Mouse (Mus musculus): ENCODE results near the gene Cd59b. TPM values are rescaled to one million over a fixed set of nuclear protein-coding genes. Genes with fewer than 3 reads are reported as not detected.
"Not testable (repeated sequence)": the region's sequence is repeated elsewhere in the genome, so short reads cannot be mapped to it uniquely, and the experiment has no call there.

The Cd59b gene
- polyA plus RNA-seq, 1 experiment from 2014 or later = 3.5 TPM

DNA sequence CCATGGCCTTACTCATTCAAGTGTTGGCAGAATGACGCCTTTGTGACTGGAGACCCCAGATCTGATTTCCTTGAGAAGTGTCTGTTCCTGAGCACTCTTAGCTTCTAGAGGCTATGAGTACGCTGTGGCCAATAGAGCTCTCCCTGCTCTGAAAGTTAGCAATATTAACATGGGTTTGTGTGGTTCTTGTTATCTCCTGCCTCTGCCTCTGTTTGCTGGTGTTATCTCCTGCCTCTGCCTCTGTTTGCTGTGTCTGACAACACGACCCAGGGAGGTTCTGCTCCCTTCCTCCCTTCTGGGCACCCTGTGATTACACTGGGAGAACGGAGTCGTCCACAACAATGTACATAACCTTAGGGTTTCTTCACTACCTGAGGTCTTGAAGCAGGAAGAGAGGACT lies 8.6 kb downstream of the Cd59b start:
- WGBS = 83% methylated on average over 5 of the region's 5 CpGs
- H3K27ac ChIP-seq (replicated peaks); H3K9me3 ChIP-seq; H3K27me3 ChIP-seq; H3K4me2 ChIP-seq; H3K4me3 ChIP-seq; H3K36me3 ChIP-seq; H3K4me1 ChIP-seq (replicated peaks); H3K9ac ChIP-seq; ATAC-seq (ENCODE audit: low FRiP score, low read depth): not testable (repeated sequence)

DNA sequence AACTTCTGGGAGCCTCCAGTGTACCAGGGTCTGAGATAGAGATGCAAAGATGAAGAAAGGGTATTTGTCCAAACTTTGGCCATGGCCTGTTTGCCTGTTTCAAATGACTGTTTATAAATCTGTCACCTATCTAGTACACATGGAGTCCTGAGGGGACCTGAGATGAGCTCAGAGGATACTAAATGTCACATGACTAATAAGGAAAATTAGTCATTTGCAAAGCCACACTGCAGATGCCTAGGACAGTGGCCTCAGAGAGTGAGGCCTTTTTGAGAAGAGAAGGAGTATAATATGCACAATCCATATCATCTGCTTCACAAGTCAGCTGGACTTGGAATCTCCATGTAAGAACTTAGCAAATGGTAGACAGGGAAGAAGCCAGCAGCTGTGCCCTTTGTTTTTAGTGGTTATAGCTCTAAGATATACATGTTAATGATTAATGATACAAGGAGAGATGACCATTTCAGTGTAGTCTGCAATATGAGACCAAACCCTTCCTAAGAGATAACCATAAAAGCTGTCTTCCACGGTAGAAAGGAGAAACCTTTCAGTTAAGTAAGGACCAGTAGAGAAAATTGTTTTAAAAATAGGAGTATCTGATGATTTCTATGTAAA lies 11.9 kb downstream of the Cd59b start:
- H3K27me3 ChIP-seq; H3K4me1 ChIP-seq (replicated peaks); H3K9me3 ChIP-seq; H3K27ac ChIP-seq (replicated peaks); H3K36me3 ChIP-seq; H3K9ac ChIP-seq; ATAC-seq (ENCODE audit: low FRiP score, low read depth); H3K4me2 ChIP-seq; H3K4me3 ChIP-seq: not testable (repeated sequence)
- WGBS = no CpG with 5 or more reads among the region's 1 CpGs

DNA sequence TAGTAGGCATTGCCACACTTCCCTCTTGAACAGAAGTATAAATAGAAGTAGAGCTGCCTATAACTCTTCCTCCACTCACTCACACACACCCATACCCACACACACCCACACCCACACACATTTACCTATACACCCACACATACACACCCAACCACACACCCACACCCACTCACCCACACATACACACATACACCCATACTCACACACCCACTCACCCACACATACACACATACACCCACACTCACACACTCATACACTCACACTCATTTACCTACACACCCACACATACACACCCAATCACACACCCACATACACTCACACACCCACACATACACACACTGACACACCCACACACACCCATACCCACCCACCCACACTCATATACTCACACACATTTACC lies 12.8 kb downstream of the Cd59b start:
- Histone ChIP-seq H3K9ac (no peak overlapping the region), H3K36me3 (no peaks in the 10 kb centered on the region), H3K4me1 (replicated peaks) (no peaks in the 10 kb centered on the region), H3K27me3 (no peaks in the 10 kb centered on the region), H3K9me3 (no peaks in the 10 kb centered on the region), H3K4me2 (no peak overlapping the region), H3K27ac (replicated peaks) (no peak overlapping the region), H3K4me3 (no peak overlapping the region)
- ATAC-seq (ENCODE audit: low FRiP score, low read depth) = no peak

DNA sequence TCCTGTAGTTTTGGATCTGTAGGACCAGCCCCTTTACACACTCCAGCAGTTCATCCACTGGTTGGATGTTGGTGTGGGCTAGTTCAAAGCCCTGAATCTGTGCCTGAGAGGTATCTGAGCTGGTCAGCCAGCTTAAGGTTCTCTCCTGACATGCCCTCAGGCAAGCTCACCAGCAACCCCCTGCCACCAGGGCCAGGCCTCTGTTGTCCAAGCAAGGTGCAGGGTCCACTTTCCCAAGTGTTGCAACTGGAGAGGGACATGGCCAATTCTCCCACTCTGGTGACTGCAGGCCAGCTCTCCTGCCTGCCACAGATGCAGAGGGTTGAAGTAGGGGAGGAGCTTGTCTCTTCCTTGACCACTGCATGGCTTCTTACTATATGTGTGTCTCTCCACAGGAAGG lies 14.4 kb downstream of the Cd59b start:
- H3K4me2 ChIP-seq; H3K4me1 ChIP-seq (replicated peaks); H3K27ac ChIP-seq (replicated peaks); H3K36me3 ChIP-seq; H3K4me3 ChIP-seq; ATAC-seq (ENCODE audit: low FRiP score, low read depth); H3K9ac ChIP-seq; H3K9me3 ChIP-seq; H3K27me3 ChIP-seq: not testable (repeated sequence)

DNA sequence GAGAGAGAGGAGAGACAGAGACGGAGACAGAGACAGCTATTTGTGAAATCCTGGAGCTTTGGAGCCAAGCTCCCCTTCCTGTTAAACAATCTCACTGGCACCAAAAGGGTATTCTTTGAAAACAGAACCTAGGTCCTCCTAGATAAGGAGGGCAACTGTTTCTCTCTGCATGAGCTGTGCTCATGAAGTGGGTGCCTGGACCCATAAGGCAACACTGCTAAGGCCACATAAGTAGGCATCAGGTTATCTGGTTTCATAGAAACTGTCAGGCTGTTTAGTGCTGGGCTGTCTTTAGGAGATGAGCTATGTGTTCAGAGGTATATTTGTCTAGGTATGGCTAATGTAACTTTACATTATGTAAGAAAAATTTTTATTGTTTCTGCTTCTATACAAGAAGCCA lies 17.9 kb downstream of the Cd59b start:
- not testable (repeated sequence) for H3K27ac ChIP-seq (replicated peaks); H3K4me1 ChIP-seq (replicated peaks); H3K9ac ChIP-seq; H3K36me3 ChIP-seq; ATAC-seq (ENCODE audit: low FRiP score, low read depth); H3K4me2 ChIP-seq; H3K4me3 ChIP-seq; H3K27me3 ChIP-seq; H3K9me3 ChIP-seq
- WGBS = 92% methylated on average over 1 of the region's 1 CpGs

DNA sequence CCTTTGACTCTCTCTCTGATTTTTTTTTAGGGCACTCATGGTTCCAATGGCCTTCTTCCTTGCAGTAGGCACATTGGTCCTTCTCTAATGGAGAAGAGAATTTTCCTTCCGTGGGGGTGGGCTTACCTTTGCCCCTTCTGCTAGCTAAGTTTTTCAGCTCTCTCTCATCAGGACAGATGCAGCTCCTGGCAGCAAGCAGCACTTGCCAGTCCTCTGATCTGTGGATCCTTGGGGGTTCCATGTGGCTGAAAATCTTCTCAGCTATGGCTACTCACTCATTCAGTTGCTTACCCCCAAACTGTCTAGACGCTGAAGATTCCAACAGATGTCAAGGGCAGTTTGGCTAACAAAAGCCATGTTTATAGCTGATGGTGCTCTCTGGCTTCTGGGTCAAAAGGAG lies 23.7 kb downstream of the Cd59b start:
- Histone ChIP-seq H3K27ac (replicated peaks) (no peak overlapping the region), H3K36me3 (no peaks in the 10 kb centered on the region), H3K27me3 (no peaks in the 10 kb centered on the region), H3K4me3 (no peak overlapping the region), H3K9me3 (no peaks in the 10 kb centered on the region), H3K4me2 (no peak overlapping the region), H3K9ac (no peak overlapping the region), H3K4me1 (replicated peaks) (peaks cover 11% of the 10 kb centered on the region)
- no peak for ATAC-seq (ENCODE audit: low FRiP score, low read depth)
- whole genome bisulfite sequencing = 89% methylated on average over 2 of the region's 2 CpGs

DNA sequence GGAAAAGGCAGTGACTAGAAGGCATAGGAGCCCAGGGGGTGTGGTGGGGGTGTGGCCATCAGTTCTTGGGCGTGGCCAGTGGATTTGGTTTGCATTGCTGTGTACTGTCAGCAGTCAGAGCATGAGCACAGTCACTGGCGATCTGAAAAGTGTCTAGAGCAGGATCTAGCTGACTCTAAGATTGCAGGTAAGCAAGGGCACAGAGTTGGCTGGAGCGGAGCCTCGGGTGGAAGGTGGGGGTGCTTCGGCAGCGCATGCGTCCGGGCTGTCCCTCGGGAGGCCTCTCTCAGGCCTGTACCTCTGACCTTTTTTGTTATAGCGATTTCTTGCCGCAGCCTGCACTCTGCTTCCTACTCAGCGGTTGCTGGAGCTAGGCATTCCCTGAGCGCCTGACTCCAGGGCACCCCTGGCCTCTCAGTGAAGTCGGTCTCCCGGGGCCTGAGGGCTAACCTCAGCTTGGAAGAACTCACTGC lies 26.1 kb downstream of the Cd59b start, which contains the start of gene Cd59a:
Gene Cd59a, plus strand, starts transcription at position 61 of the 473 bp plus-strand sequence.
- peak within 1 kb of the TSS; percentile 49 for H3K9ac ChIP-seq
- WGBS = 12% methylated on average over 15 of the region's 15 CpGs
- H3K4me2 ChIP-seq = peak within 1 kb of the TSS; percentile 64
- no peaks in the 10 kb centered on the region for H3K9me3 ChIP-seq
- ATAC-seq (ENCODE audit: low FRiP score, low read depth) = peak; percentile 90
- H3K27ac ChIP-seq (replicated peaks) = peak within 1 kb of the TSS; percentile 76
- peak within 1 kb of the TSS; percentile 43 for H3K4me3 ChIP-seq
- H3K36me3 ChIP-seq = no peaks in the 10 kb centered on the region
- no peaks in the 10 kb centered on the region for H3K27me3 ChIP-seq
- H3K4me1 ChIP-seq (replicated peaks) = peaks cover 11% of the 10 kb centered on the region

DNA sequence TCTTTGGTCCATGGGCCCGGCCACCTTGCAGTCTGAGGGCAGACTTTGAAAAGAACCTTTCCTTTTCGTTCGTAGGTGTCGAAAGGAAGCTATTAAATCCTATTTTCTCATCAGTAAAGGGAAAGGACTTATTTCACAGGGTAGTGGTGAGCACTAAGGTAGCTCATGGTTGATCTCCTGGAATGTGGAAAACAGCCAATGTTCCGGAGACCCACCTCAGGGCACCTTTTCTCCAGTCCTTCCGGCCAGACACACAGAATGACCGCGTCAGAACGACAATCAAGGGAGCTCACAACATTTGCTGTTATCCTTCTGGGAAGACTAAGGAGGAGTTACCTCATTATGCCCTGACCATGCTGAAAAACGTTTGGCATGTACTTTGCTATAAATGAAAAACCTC lies 26.6 kb downstream of the Cd59b start:
- Histone ChIP-seq H3K27ac (replicated peaks) (peak overlapping the region; percentile 76), H3K9me3 (no peaks in the 10 kb centered on the region)
- WGBS = 39% methylated on average over 10 of the region's 10 CpGs

DNA sequence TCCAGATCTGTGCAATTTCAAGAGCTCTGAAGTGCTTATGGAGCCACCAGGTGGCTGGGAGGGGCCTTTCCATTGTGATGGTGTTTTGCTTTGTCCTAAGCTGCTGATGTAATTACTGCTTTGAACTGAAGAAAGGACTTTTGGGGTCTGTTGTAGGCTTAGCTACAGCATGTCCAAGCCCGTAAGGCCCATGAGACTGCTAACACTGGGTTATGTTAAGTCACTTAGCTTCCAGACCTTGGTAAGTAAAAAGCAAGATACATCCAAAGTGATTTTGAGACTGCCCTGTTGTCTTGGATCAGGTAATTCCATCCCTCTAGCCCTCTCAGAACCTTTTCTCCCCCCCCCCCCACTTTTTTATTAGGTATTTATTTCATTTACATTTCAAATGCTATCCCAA lies 27.1 kb downstream of the Cd59b start:
- not testable (repeated sequence) for H3K27me3 ChIP-seq; H3K9ac ChIP-seq; H3K36me3 ChIP-seq; H3K4me3 ChIP-seq; H3K9me3 ChIP-seq; H3K27ac ChIP-seq (replicated peaks)
- peak; percentile 25; the same call in 1 of the 2 replicates for ATAC-seq (ENCODE audit: low FRiP score, low read depth)
- WGBS = 65% methylated on average over 1 of the region's 1 CpGs
- Histone ChIP-seq H3K4me2 (peak overlapping the region; percentile 64; the same call in 1 of the 2 replicates), H3K4me1 (replicated peaks) (peaks cover 11% of the 10 kb centered on the region)

More for the DNA sequence above, 26.6 kb downstream of the Cd59b start:
- Histone ChIP-seq H3K4me1 (replicated peaks) (peaks cover 11% of the 10 kb centered on the region), H3K4me3 (peak overlapping the region; percentile 43), H3K27me3 (no peaks in the 10 kb centered on the region), H3K9ac (peak overlapping the region; percentile 49), H3K4me2 (peak overlapping the region; percentile 64), H3K36me3 (no peaks in the 10 kb centered on the region)
- ATAC-seq (ENCODE audit: low FRiP score, low read depth) = no peak

DNA sequence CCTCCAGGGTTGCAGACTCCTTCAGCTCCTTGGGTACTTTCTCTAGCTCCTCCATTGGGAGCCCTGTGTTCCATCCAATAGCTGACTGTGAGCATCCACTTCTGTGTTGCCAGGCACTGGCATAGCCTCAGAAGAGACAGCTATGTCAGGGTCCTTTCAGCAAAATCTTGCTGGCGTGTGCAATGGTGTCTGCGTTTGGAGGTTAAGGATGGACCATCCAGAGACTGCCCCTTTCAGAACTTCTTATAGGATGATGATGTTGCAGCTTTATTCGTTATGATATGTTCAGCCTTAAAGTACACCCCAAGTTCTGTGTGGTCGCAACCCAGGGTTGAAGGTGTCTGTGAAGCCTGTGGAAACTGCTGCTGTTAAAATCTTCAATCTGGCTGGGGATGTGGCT lies 27.7 kb downstream of the Cd59b start:
- not testable (repeated sequence) for ATAC-seq (ENCODE audit: low FRiP score, low read depth); H3K36me3 ChIP-seq; H3K9me3 ChIP-seq; H3K27ac ChIP-seq (replicated peaks); H3K4me3 ChIP-seq; H3K27me3 ChIP-seq; H3K4me2 ChIP-seq; H3K9ac ChIP-seq
- H3K4me1 ChIP-seq (replicated peaks) = peaks cover 11% of the 10 kb centered on the region
- 95% methylated on average over 4 of the region's 4 CpGs for WGBS

DNA sequence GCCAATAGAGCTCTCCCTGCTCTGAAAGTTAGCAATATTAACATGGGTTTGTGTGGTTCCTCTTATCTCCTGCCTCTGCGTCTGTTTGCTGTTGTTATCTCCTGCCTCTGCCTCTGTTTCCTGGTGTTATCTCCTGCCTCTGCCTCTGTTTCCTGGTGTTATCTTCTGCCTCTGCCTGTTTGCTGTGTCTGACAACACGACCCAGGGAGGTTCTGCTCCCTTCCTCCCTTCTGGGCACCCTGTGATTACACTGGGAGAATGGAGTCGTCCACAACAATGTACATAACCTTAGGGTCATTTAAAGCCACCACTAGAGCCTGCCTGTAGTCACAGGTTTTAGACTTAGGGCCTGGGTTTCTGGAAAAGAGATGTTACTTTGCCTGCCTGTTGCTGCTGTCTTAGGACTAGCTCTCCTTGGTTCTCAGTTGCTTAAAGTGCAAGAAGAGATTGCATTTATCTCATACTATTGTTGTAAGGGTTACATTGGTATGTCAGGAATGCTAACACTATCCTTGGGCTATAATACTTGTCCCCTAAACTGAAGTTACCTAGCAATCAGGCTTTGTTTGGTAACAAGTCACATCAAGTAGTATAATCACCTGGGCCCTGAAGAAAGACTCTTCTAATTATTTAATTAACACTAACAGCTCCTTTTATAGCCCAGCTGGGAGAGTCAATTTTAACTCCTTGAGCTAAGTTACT lies 29.0 kb downstream of the Cd59b start:
- Histone ChIP-seq H3K9me3 (no peaks in the 10 kb centered on the region), H3K4me2 (no peak overlapping the region), H3K4me1 (replicated peaks) (peaks cover 11% of the 10 kb centered on the region), H3K36me3 (no peaks in the 10 kb centered on the region), H3K4me3 (no peak overlapping the region), H3K9ac (no peak overlapping the region), H3K27me3 (no peaks in the 10 kb centered on the region), H3K27ac (replicated peaks) (no peak overlapping the region)
- WGBS = 36% methylated on average over 3 of the region's 3 CpGs
- ATAC-seq (ENCODE audit: low FRiP score, low read depth) = no peak

DNA sequence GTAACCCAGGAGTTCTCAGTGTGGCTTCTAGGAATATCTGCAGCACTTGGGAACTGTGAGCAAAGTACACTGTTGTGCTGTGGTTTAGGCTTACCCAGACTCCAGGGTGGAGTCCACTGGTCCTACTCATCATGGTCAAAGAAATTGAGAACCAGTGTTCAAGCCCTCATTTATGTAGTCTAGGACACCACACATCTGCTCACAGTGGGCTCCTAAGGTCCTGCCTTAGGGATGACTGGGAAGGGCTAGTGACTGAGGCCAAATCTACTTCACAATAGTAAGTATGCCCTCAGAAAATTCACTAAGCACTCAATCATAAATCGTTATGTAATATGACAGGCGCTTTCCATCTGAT lies 29.6 kb downstream of the Cd59b start:
- WGBS = 100% methylated on average over 2 of the region's 2 CpGs
- Histone ChIP-seq H3K4me1 (replicated peaks) (peaks cover 11% of the 10 kb centered on the region), H3K4me2 (no peak overlapping the region), H3K27ac (replicated peaks) (no peak overlapping the region), H3K9me3 (no peaks in the 10 kb centered on the region), H3K36me3 (no peaks in the 10 kb centered on the region), H3K27me3 (no peaks in the 10 kb centered on the region), H3K9ac (no peak overlapping the region), H3K4me3 (no peak overlapping the region)
- ATAC-seq (ENCODE audit: low FRiP score, low read depth) = no peak

DNA sequence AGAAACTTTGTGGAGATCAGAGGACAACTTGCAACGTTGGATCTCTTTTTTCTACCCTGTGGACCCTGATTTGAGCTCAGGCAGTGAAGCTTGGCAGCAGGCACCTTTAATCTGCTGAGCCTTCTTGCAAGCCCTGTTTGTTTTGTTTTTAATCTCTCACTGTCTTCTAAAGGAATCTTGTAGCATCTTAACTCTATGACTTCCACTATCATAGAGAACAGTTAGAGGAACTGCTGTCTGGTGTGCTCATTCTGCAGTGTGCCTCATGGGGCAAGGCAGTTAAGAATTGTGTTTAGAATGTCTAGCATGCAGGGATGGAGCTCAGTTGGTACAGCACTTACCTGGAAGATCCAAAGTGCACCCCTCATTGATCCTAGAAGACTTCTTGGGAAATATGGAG lies 30.3 kb downstream of the Cd59b start:
- no peak overlapping the region for H3K27ac ChIP-seq (replicated peaks)
- no peaks in the 10 kb centered on the region for H3K9me3 ChIP-seq
- peaks cover 11% of the 10 kb centered on the region for H3K4me1 ChIP-seq (replicated peaks)
- no peaks in the 10 kb centered on the region for H3K27me3 ChIP-seq
- no peak for ATAC-seq (ENCODE audit: low FRiP score, low read depth)
- 59% methylated on average over 1 of the region's 1 CpGs for WGBS
- no peak overlapping the region for H3K4me3 ChIP-seq
- H3K36me3 ChIP-seq = no peaks in the 10 kb centered on the region
- no peak overlapping the region for H3K4me2 ChIP-seq
- no peak overlapping the region for H3K9ac ChIP-seq
